Mouse (Mus musculus) forebrain, embryonic 11.5 days (tissue): ENCODE results near the gene Lonrf2. TPM values are rescaled to one million over a fixed set of nuclear protein-coding genes. Genes with fewer than 3 reads are reported as not detected.

Source experiments
- ATAC-seq: fragments of 200-750 bp; cut with Nextera tagmentation; replicated peaks from 2 replicates; pipeline ENCODE4 v1.8.0; 2017; ENCODE audit warnings: moderate TSS enrichment; ENCODE audit not compliant: low FRiP score
- DNase-seq: peaks from one replicate; pipeline ENCODE4 v3.0.0-alpha.2; 2017; ENCODE audit warnings: low spot score
- H3K27ac ChIP-seq: fragments of 300-500 bp; sonication (generic); 2 replicates; pipeline ENCODE4 v1.5.1; 2014; ENCODE audit warnings: low read depth, low read length
- H3K27me3 ChIP-seq: fragments of 300-500 bp; sonication (generic); 2 replicates; pipeline ENCODE4 v1.6.1; 2014; ENCODE audit warnings: mild to moderate bottlenecking, low read length, mixed read lengths; ENCODE audit not compliant: control insufficient read depth, insufficient read depth
- H3K36me3 ChIP-seq: fragments of 300-500 bp; sonication (generic); 2 replicates; pipeline ENCODE4 v1.6.1; 2014; ENCODE audit warnings: mild to moderate bottlenecking, low read length, moderate library complexity, mixed read lengths; ENCODE audit not compliant: control insufficient read depth, insufficient read depth
- H3K4me1 ChIP-seq: fragments of 300-500 bp; sonication (generic); replicated peaks from 2 replicates; pipeline ENCODE4 v1.6.1; 2014; ENCODE audit warnings: low read length, mixed read lengths; ENCODE audit not compliant: control insufficient read depth, insufficient read depth
- H3K4me2 ChIP-seq: fragments of 300-500 bp; sonication (generic); 2 replicates; pipeline ENCODE4 v1.6.1; 2014; ENCODE audit warnings: low read depth, mild to moderate bottlenecking, low read length, moderate library complexity, mixed read lengths; ENCODE audit not compliant: severe bottlenecking
- H3K4me3 ChIP-seq: fragments of 300-500 bp; sonication (generic); 2 replicates; pipeline ENCODE4 v1.5.1; 2014; ENCODE audit warnings: low read depth, low read length
- H3K9ac ChIP-seq: fragments of 300-500 bp; sonication (generic); 2 replicates; pipeline ENCODE4 v1.6.1; 2014; ENCODE audit warnings: low read length
- H3K9me3 ChIP-seq: fragments of 300-500 bp; sonication (generic); 2 replicates; pipeline ENCODE4 v1.6.1; 2016; ENCODE audit warnings: low read length, mixed read lengths; ENCODE audit not compliant: control insufficient read depth
- WGBS: fragments of 180-500 bp; shearing (Covaris S2); extraction: QIAGEN DNeasy Blood & Tissue Kit; methylation state at CpG from one replicate; pipeline ENCODE4 v1.1.7; 2014; 5-methylcytosine and 5-hydroxymethylcytosine counted together
- polyA plus RNA-seq: library from polyadenylated mRNA; unstranded; fragments of >200 nt; fragmentation: Nextera tagmentation; extraction: Ambion mirVana; gene quantifications from 2 replicates; pipeline ENCODE4 v1.2.1, GENCODE M21; 2014

The Lonrf2 gene
- polyA plus RNA-seq, 1 experiment from 2014 or later, result 2.9 TPM

- no peak overlapping the region for H3K4me2 ChIP-seq
- no peaks in the 10 kb centered on the region for H3K36me3 ChIP-seq
- no peak overlapping the region for H3K4me3 ChIP-seq
- H3K27ac ChIP-seq, result no peak overlapping the region
- H3K27me3 ChIP-seq, result no peaks in the 10 kb centered on the region
- ATAC-seq (no peak), DNase-seq (no peak)
- H3K9ac ChIP-seq, result no peak overlapping the region
- 84% methylated on average over 3 of the region's 3 CpGs for WGBS
- H3K9me3 ChIP-seq, result no peaks in the 10 kb centered on the region
- peaks cover 7% of the 10 kb centered on the region; the same call in 1 of the 2 replicates for H3K4me1 ChIP-seq
These were observed 65.8 kb downstream of the Lonrf2 start for GRCm38 (mm10) chr1:38770676-38771075.

GRCm38 (mm10) chr1:38769920-38770319, 66.6 kb downstream of the Lonrf2 start:
- no peak overlapping the region for H3K4me2 ChIP-seq
- DNase-seq (peak; percentile 85), ATAC-seq (no peak)
- no peak overlapping the region for H3K4me3 ChIP-seq
- peaks cover 7% of the 10 kb centered on the region; the same call in 1 of the 2 replicates for H3K4me1 ChIP-seq
- 21% methylated on average over 6 of the region's 6 CpGs for WGBS
- H3K9ac ChIP-seq, result no peak overlapping the region
- no peaks in the 10 kb centered on the region for H3K27me3 ChIP-seq
- H3K36me3 ChIP-seq, result no peaks in the 10 kb centered on the region
- H3K9me3 ChIP-seq, result no peaks in the 10 kb centered on the region
- no peak overlapping the region for H3K27ac ChIP-seq

GRCm38 (mm10) chr1:38767812-38768211, 68.7 kb downstream of the Lonrf2 start:
- Histone ChIP-seq H3K27ac (no peak overlapping the region), H3K36me3 (no peaks in the 10 kb centered on the region), H3K9me3 (no peaks in the 10 kb centered on the region), H3K4me2 (no peak overlapping the region), H3K9ac (no peak overlapping the region), H3K4me1 (peaks cover 7% of the 10 kb centered on the region; the same call in 1 of the 2 replicates), H3K27me3 (no peaks in the 10 kb centered on the region), H3K4me3 (no peak overlapping the region)
- DNase-seq (peak; percentile 94), ATAC-seq (peak; percentile 74)
- 8% methylated on average over 11 of the region's 11 CpGs for WGBS

GRCm38 (mm10) chr1:38766661-38767572, 69.6 kb downstream of the Lonrf2 start:
- peak; percentile 83 for ATAC-seq
- no peaks in the 10 kb centered on the region for H3K9me3 ChIP-seq
- no peaks in the 10 kb centered on the region for H3K36me3 ChIP-seq
- no peak overlapping the region for H3K9ac ChIP-seq
- peaks cover 7% of the 10 kb centered on the region; the same call in 1 of the 2 replicates for H3K4me1 ChIP-seq
- no peaks in the 10 kb centered on the region for H3K27me3 ChIP-seq
- DNase-seq, result peak; percentile 85
- peak overlapping the region; percentile 35; the same call in 1 of the 2 replicates for H3K4me2 ChIP-seq
- WGBS, result 29% methylated on average over 18 of the region's 18 CpGs
- H3K27ac ChIP-seq, result no peak overlapping the region
- no peak overlapping the region for H3K4me3 ChIP-seq

GRCm38 (mm10) chr1:38766254-38766653, 70.3 kb downstream of the Lonrf2 start:
- DNase-seq (peak; percentile 48), ATAC-seq (no peak)
- Histone ChIP-seq H3K27me3 (no peaks in the 10 kb centered on the region), H3K4me2 (no peak overlapping the region), H3K9ac (no peak overlapping the region), H3K36me3 (no peaks in the 10 kb centered on the region), H3K4me1 (peaks cover 7% of the 10 kb centered on the region; the same call in 1 of the 2 replicates), H3K4me3 (no peak overlapping the region), H3K27ac (no peak overlapping the region), H3K9me3 (no peaks in the 10 kb centered on the region)
- WGBS, result 55% methylated on average over 4 of the region's 4 CpGs

- Histone ChIP-seq H3K4me1 (peaks cover 8% of the 10 kb centered on the region; the same call in 1 of the 2 replicates), H3K4me2 (no peak overlapping the region), H3K27ac (no peak overlapping the region), H3K9ac (no peak overlapping the region), H3K27me3 (no peaks in the 10 kb centered on the region), H3K9me3 (no peaks in the 10 kb centered on the region), H3K36me3 (no peaks in the 10 kb centered on the region), H3K4me3 (no peak overlapping the region)
- ATAC-seq (no peak), DNase-seq (peak; percentile 20)
- WGBS, result 63% methylated on average over 10 of the region's 10 CpGs
These were observed 72.4 kb downstream of the Lonrf2 start for GRCm38 (mm10) chr1:38763960-38764613.

- Histone ChIP-seq H3K27ac (no peak overlapping the region), H3K36me3 (no peaks in the 10 kb centered on the region), H3K9me3 (no peaks in the 10 kb centered on the region; the same call in 1 of the 2 replicates), H3K4me3 (no peak overlapping the region), H3K4me1 (0 out of 2 replicates have a peak, but pooled peaks cover 1% of the 10 kb centered on the region), H3K4me2 (no peak overlapping the region), H3K27me3 (no peaks in the 10 kb centered on the region), H3K9ac (no peak overlapping the region)
- ATAC-seq, result no peak
- 45% methylated on average over 9 of the region's 9 CpGs for WGBS
- no peak for DNase-seq
These were observed 76.1 kb downstream of the Lonrf2 start for GRCm38 (mm10) chr1:38760424-38760823.

- DNase-seq (no peak), ATAC-seq (no peak)
- 80% methylated on average over 5 of the region's 5 CpGs for WGBS
- Histone ChIP-seq H3K4me3 (no peak overlapping the region), H3K27ac (no peak overlapping the region), H3K9ac (no peak overlapping the region), H3K36me3 (no peaks in the 10 kb centered on the region), H3K27me3 (no peaks in the 10 kb centered on the region), H3K4me1 (0 out of 2 replicates have a peak, but pooled peaks cover 1% of the 10 kb centered on the region), H3K4me2 (no peak overlapping the region), H3K9me3 (no peaks in the 10 kb centered on the region; the same call in 1 of the 2 replicates)
These were observed 78.6 kb downstream of the Lonrf2 start for GRCm38 (mm10) chr1:38757791-38758403.
